Mouse (Mus musculus) embryo, embryonic 10 days (tissue): ENCODE measurements around the gene Pygo1.

Experiments
- DNase-seq: peaks from one replicate; pipeline ENCODE4 v3.0.0-alpha.2; 2015; ENCODE audit warnings: low spot score

The Pygo1 gene

GRCm38 (mm10) chr9:72925021-72925934, at the start of gene Pygo1:
Pygo1 (plus strand) TSS chr9:72925645.
- DNase-seq = peak; percentile 63

- no peak for DNase-seq
Measured at GRCm38 (mm10) chr9:72875878-72876277, 49.6 kb upstream of the Pygo1 start.

GRCm38 (mm10) chr9:72877905-72878304, 47.5 kb upstream of the Pygo1 start:
- DNase-seq = peak; percentile 84

GRCm38 (mm10) chr9:72878656-72879055, 46.8 kb upstream of the Pygo1 start:
- no peak for DNase-seq

GRCm38 (mm10) chr9:72879601-72880000, 45.8 kb upstream of the Pygo1 start:
- no peak for DNase-seq

GRCm38 (mm10) chr9:72880225-72880960, 45.1 kb upstream of the Pygo1 start:
- peak; percentile 96 for DNase-seq

GRCm38 (mm10) chr9:72881026-72881768, 44.2 kb upstream of the Pygo1 start:
- peak; percentile 57 for DNase-seq

- peak; percentile 72 for DNase-seq
Measured at GRCm38 (mm10) chr9:72883940-72884339, 41.5 kb upstream of the Pygo1 start.

- DNase-seq = no peak
Measured at GRCm38 (mm10) chr9:72889777-72890176, 35.7 kb upstream of the Pygo1 start.

- peak; percentile 49 for DNase-seq
Measured at GRCm38 (mm10) chr9:72890499-72891085, 34.9 kb upstream of the Pygo1 start.

- no peak for DNase-seq
Measured at GRCm38 (mm10) chr9:72892761-72893160, 32.7 kb upstream of the Pygo1 start.

GRCm38 (mm10) chr9:72894796-72895352, 30.6 kb upstream of the Pygo1 start:
- DNase-seq = no peak

- no peak for DNase-seq
Measured at GRCm38 (mm10) chr9:72902057-72902456, 23.4 kb upstream of the Pygo1 start.

- DNase-seq = no peak
Measured at GRCm38 (mm10) chr9:72902611-72903010, 22.8 kb upstream of the Pygo1 start.

- DNase-seq = no peak
Measured at GRCm38 (mm10) chr9:72906693-72907103, 18.7 kb upstream of the Pygo1 start.

- DNase-seq = no peak
Measured at GRCm38 (mm10) chr9:72911381-72911780, 14.1 kb upstream of the Pygo1 start.

GRCm38 (mm10) chr9:72913551-72913950, 11.9 kb upstream of the Pygo1 start:
- no peak for DNase-seq

GRCm38 (mm10) chr9:72915728-72916127, 9.7 kb upstream of the Pygo1 start:
- DNase-seq = no peak

GRCm38 (mm10) chr9:72923068-72923467, 2.4 kb upstream of the Pygo1 start:
- no peak for DNase-seq

GRCm38 (mm10) chr9:72925935-72926258, 452 bp downstream of the Pygo1 start:
- DNase-seq = no peak

GRCm38 (mm10) chr9:72931166-72931790, 5.8 kb downstream of the Pygo1 start:
- no peak for DNase-seq
